ENCODE assay signal across 21 mouse cellular contexts in the genomic region with DNA sequence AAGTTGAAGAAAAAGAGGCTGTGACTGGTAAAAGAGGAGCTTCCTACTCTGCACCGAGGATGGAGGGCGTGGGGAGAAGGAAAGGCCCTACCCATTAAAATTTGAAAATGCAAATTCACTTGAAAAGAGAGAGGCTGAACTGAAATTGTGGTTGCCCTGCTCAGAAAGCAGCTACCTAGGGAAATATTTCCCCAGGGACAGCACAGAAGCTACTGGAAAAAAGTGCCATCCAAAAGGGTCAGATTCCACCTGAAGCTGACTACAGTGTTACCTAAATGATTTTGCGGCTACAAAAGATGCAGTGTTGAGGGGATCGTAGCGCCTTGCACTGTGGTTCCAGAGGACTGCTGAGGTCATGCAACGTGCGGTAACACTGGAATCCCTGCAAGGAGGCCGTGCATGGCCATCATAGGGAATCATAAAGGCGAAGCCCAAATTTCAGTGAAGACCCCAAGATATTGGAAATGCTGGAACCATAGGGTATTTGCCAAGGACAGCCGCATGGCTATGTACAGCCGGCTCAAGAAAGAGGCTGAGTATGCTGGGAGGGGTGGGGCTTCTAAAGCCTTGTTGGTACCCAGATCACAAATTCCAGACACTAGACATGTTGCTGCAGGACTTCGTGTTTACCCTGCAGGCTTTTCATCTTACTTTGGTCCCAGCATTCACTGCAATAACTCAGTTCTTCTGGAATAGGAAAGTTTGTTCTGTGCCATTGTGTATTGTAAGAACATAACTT. TPM values are rescaled to one million over a fixed set of nuclear protein-coding genes. Genes with fewer than 3 reads are reported as not detected.
DNase-seq lines count a peak whose midpoint lies in the region; ATAC-seq lines count a peak whose summit lies in the region.
"Had no signal": no experiment of that assay in that cellular context is flagged by ENCODE, and none has a peak within 500 bp of the region (broad histone marks: within the 10 kb centered on the region; RNA-seq: fewer than 3 reads in every experiment).

No protein-coding gene starts in this region.

- no peak for ATAC-seq in hindbrain, embryonic 16.5 days
- ATAC-seq in hindbrain, embryonic 11.5 days (ENCODE audit: low FRiP score): no peak
- no peak for ATAC-seq in limb, embryonic 15.5 days (ENCODE audit: insufficient number of reproducible peaks, low FRiP score, low TSS enrichment, low read depth)
- no peak for ATAC-seq in forebrain, embryonic 16.5 days
- ATAC-seq in neural tube, embryonic 15.5 days (ENCODE audit: low FRiP score): no peak
- ATAC-seq: forebrain, embryonic 13.5 days; inflammation-experienced regulatory T-cells, adult 6 months had no signal

- peaks cover 4% of the 10 kb centered on the region; the same call in 1 of the 2 replicates for H3K36me3 ChIP-seq in hindbrain, embryonic 16.5 days (ENCODE audit: control insufficient read depth, insufficient read depth, low read length)
- H3K36me3 ChIP-seq in hindbrain, embryonic 11.5 days (ENCODE audit: control insufficient read depth, insufficient read depth, low read length): no peaks in the 10 kb centered on the region
- H3K36me3 ChIP-seq in limb, embryonic 15.5 days: peaks cover 28% of the 10 kb centered on the region
- 0 out of 2 replicates have a peak, but pooled peaks cover 2% of the 10 kb centered on the region for H3K36me3 ChIP-seq in forebrain, embryonic 16.5 days (ENCODE audit: control insufficient read depth, insufficient read depth)
- H3K36me3 ChIP-seq in neural tube, embryonic 15.5 days: peaks cover 16% of the 10 kb centered on the region; the same call in 1 of the 2 replicates

- DNase-seq in hindbrain, embryonic 11.5 days (ENCODE audit: low spot score): no peak
- DNase-seq in ZHBTc4 (ENCODE audit: low read depth, low spot score): peak; percentile 58
- DNase-seq: adrenal gland, postnatal 10 days; cerebellum, adult 11 months; cerebellum, adult 8-10 months; cerebellum, postnatal 14 days; embryo, embryonic 11 days; gastrocnemius, adult 2 months; gastrocnemius, postnatal 25 days; heart, postnatal 14 days had no signal

- no peak overlapping the region for H3K9ac ChIP-seq in hindbrain, embryonic 16.5 days (ENCODE audit: low read depth, low read length)
- no peak overlapping the region for H3K9ac ChIP-seq in hindbrain, embryonic 11.5 days (ENCODE audit: low read depth, low read length)
- H3K9ac ChIP-seq in limb, embryonic 15.5 days: no peak overlapping the region
- H3K9ac ChIP-seq in forebrain, embryonic 16.5 days (replicated peaks; ENCODE audit: low read depth, low read length): no peak overlapping the region
- no peak overlapping the region for H3K9ac ChIP-seq in neural tube, embryonic 15.5 days (replicated peaks)
- H3K9ac ChIP-seq: embryonic facial prominence, embryonic 12.5 days; forebrain, embryonic 13.5 days; hindbrain, embryonic 15.5 days had no signal

- WGBS in hindbrain, embryonic 16.5 days: 95% methylated on average over 12 of the region's 12 CpGs
- WGBS in hindbrain, embryonic 11.5 days: 94% methylated on average over 12 of the region's 12 CpGs
- 85% methylated on average over 12 of the region's 12 CpGs for WGBS in limb, embryonic 15.5 days
- 95% methylated on average over 12 of the region's 12 CpGs for WGBS in forebrain, embryonic 16.5 days
- 94% methylated on average over 12 of the region's 12 CpGs for WGBS in neural tube, embryonic 15.5 days

- peak overlapping the region; percentile 12; the same call in 1 of the 2 replicates for H3K27ac ChIP-seq in hindbrain, embryonic 16.5 days (ENCODE audit: low read depth, low read length)
- H3K27ac ChIP-seq in hindbrain, embryonic 11.5 days (ENCODE audit: low read depth, low read length): no peak overlapping the region
- peak overlapping the region; percentile 50; the same call in 1 of the 2 replicates for H3K27ac ChIP-seq in limb, embryonic 15.5 days
- H3K27ac ChIP-seq in forebrain, embryonic 16.5 days (ENCODE audit: low read length): no peak overlapping the region
- H3K27ac ChIP-seq in neural tube, embryonic 15.5 days (replicated peaks): no peak overlapping the region
- H3K27ac ChIP-seq: embryonic facial prominence, embryonic 12.5 days; forebrain, embryonic 13.5 days; heart, embryonic 10.5 days; hindbrain, embryonic 10.5 days; hindbrain, embryonic 15.5 days had no signal

- H3K9me3 ChIP-seq in hindbrain, embryonic 16.5 days (ENCODE audit: control insufficient read depth, low read length): no peaks in the 10 kb centered on the region
- H3K9me3 ChIP-seq in hindbrain, embryonic 11.5 days (ENCODE audit: control insufficient read depth, low read length): no peaks in the 10 kb centered on the region
- no peaks in the 10 kb centered on the region for H3K9me3 ChIP-seq in limb, embryonic 15.5 days
- no peaks in the 10 kb centered on the region for H3K9me3 ChIP-seq in forebrain, embryonic 16.5 days (ENCODE audit: control insufficient read depth, low read length)
- no peaks in the 10 kb centered on the region for H3K9me3 ChIP-seq in neural tube, embryonic 15.5 days (replicated peaks)
- H3K9me3 ChIP-seq: embryonic facial prominence, embryonic 12.5 days; forebrain, embryonic 13.5 days; G1E; heart, embryonic 10.5 days; hindbrain, embryonic 10.5 days; hindbrain, embryonic 15.5 days had no signal

- no peaks in the 10 kb centered on the region for H3K27me3 ChIP-seq in hindbrain, embryonic 16.5 days (replicated peaks; ENCODE audit: control insufficient read depth, insufficient read depth, low read length)
- no peaks in the 10 kb centered on the region for H3K27me3 ChIP-seq in hindbrain, embryonic 11.5 days (ENCODE audit: control insufficient read depth, insufficient read depth, low read length)
- no peaks in the 10 kb centered on the region for H3K27me3 ChIP-seq in limb, embryonic 15.5 days
- no peaks in the 10 kb centered on the region for H3K27me3 ChIP-seq in forebrain, embryonic 16.5 days (replicated peaks; ENCODE audit: control insufficient read depth, insufficient read depth, low read length)
- no peaks in the 10 kb centered on the region for H3K27me3 ChIP-seq in neural tube, embryonic 15.5 days (replicated peaks)
- H3K27me3 ChIP-seq: embryonic facial prominence, embryonic 12.5 days; forebrain, embryonic 13.5 days; hindbrain, embryonic 15.5 days had no signal

- H3K4me1 ChIP-seq in hindbrain, embryonic 16.5 days (ENCODE audit: control insufficient read depth, insufficient read depth, low read depth, low read length): no peaks in the 10 kb centered on the region
- H3K4me1 ChIP-seq in hindbrain, embryonic 11.5 days (replicated peaks; ENCODE audit: control insufficient read depth, insufficient read depth, low read length): no peaks in the 10 kb centered on the region
- peaks cover 13% of the 10 kb centered on the region for H3K4me1 ChIP-seq in limb, embryonic 15.5 days
- H3K4me1 ChIP-seq in forebrain, embryonic 16.5 days (replicated peaks; ENCODE audit: control insufficient read depth, insufficient read depth, low read length): no peaks in the 10 kb centered on the region
- H3K4me1 ChIP-seq in neural tube, embryonic 15.5 days: peaks cover 13% of the 10 kb centered on the region
- H3K4me1 ChIP-seq: forebrain, embryonic 13.5 days; hindbrain, embryonic 10.5 days had no signal

- no peak overlapping the region for H3K4me2 ChIP-seq in hindbrain, embryonic 16.5 days (ENCODE audit: low read length)
- no peak overlapping the region for H3K4me2 ChIP-seq in hindbrain, embryonic 11.5 days (replicated peaks; ENCODE audit: low read depth, low read length)
- H3K4me2 ChIP-seq in limb, embryonic 15.5 days: no peak overlapping the region
- no peak overlapping the region for H3K4me2 ChIP-seq in forebrain, embryonic 16.5 days (ENCODE audit: low read length)
- no peak overlapping the region for H3K4me2 ChIP-seq in neural tube, embryonic 15.5 days
- H3K4me2 ChIP-seq: embryonic facial prominence, embryonic 12.5 days; forebrain, embryonic 13.5 days; hindbrain, embryonic 15.5 days had no signal

- no peak overlapping the region for H3K4me3 ChIP-seq in hindbrain, embryonic 16.5 days (ENCODE audit: low read length)
- no peak overlapping the region for H3K4me3 ChIP-seq in hindbrain, embryonic 11.5 days (ENCODE audit: low read depth, low read length)
- no peak overlapping the region for H3K4me3 ChIP-seq in limb, embryonic 15.5 days
- no peak overlapping the region for H3K4me3 ChIP-seq in forebrain, embryonic 16.5 days (replicated peaks; ENCODE audit: low read length)
- H3K4me3 ChIP-seq in neural tube, embryonic 15.5 days (replicated peaks): no peak overlapping the region
- H3K4me3 ChIP-seq: embryonic facial prominence, embryonic 12.5 days; forebrain, embryonic 13.5 days; gastrocnemius, adult 2 months; heart, embryonic 10.5 days; hindbrain, embryonic 10.5 days; hindbrain, embryonic 15.5 days had no signal

RNA-seq across cellular contexts. Expression of a gene that starts 28.4 kb away (rescaled TPM):
- polyA plus RNA-seq in hindbrain, embryonic 16.5 days (2015; fragmentation: Nextera tagmentation; extraction: Ambion mirVana): 139 and 143 TPM in 2 replicates
- 121 and 122 TPM in 2 replicates for polyA plus RNA-seq in hindbrain, embryonic 11.5 days (2014; fragmentation: Nextera tagmentation; extraction: Ambion mirVana)
- 105 and 109 TPM in 2 replicates for polyA plus RNA-seq in limb, embryonic 15.5 days (2015; fragmentation: Nextera tagmentation; extraction: Ambion mirVana)
- 198 and 209 TPM in 2 replicates for polyA plus RNA-seq in forebrain, embryonic 16.5 days (2015; fragmentation: Nextera tagmentation; extraction: Ambion mirVana)
- polyA plus RNA-seq in neural tube, embryonic 15.5 days (2015; fragmentation: Nextera tagmentation; extraction: Ambion mirVana): 137 and 147 TPM in 2 replicates

Comparison
In these comparisons a context has a peak if more than half of its experiments do, and no peak if none do; other contexts are left out.
1. H3K27ac ChIP-seq: peak in hindbrain, embryonic 16.5 days (single experiment) and limb, embryonic 15.5 days (single experiment); none in hindbrain, embryonic 11.5 days (single experiment), forebrain, embryonic 16.5 days (single experiment) and neural tube, embryonic 15.5 days (single experiment).